Mouse (Mus musculus): ENCODE data around the gene Il24.

GRCm38 (mm10) chr1:130911401-130912010 is 24.3 kb upstream of the Il24 start, which contains the start of gene Il20:
- TF ChIP-seq CTCF (IDR thresholded peaks at IDR 0.05; ENCODE audit: borderline replicate concordance, insufficient read depth, low read depth, low read length) (no peak), POLR2A (IDR thresholded peaks at IDR 0.05; ENCODE audit: borderline replicate concordance, insufficient read depth, low read length) (no peak)

Data from cerebellum, adult 2 months (tissue).